Mouse (Mus musculus) kidney, adult 11 months (tissue): Measurements from ENCODE around the gene Col20a1.
A peak's percentile ranks its signal among the peaks of the same experiment; 100 is the strongest.

Experiments used
- DNase-seq: peaks from one replicate; pipeline ENCODE4 v3.0.0; 2022

Gene Col20a1

GRCm38 (mm10) chr2:180995457-180995856 lies 9.1 kb downstream of the Col20a1 start:
- DNase-seq: no peak

- peak; percentile 29 for DNase-seq
Observed at GRCm38 (mm10) chr2:180996436-180996835, 10.1 kb downstream of the Col20a1 start.

- no peak for DNase-seq
Observed at GRCm38 (mm10) chr2:180996905-180997304, 10.6 kb downstream of the Col20a1 start.

- DNase-seq: peak; percentile 21
Observed at GRCm38 (mm10) chr2:181007054-181007453, 20.7 kb downstream of the Col20a1 start.

- no peak for DNase-seq
Observed at GRCm38 (mm10) chr2:181008339-181008738, 22.0 kb downstream of the Col20a1 start.

- no peak for DNase-seq
Observed at GRCm38 (mm10) chr2:181031406-181031934, 45.1 kb downstream of the Col20a1 start.

GRCm38 (mm10) chr2:181032407-181032806 lies 46.1 kb downstream of the Col20a1 start:
- DNase-seq: no peak

- DNase-seq: no peak
Observed at GRCm38 (mm10) chr2:181033310-181033709, 47.0 kb downstream of the Col20a1 start.

- DNase-seq: no peak
Observed at GRCm38 (mm10) chr2:181035186-181035585, 48.9 kb downstream of the Col20a1 start.

GRCm38 (mm10) chr2:181036561-181036960 lies 50.2 kb downstream of the Col20a1 start:
- DNase-seq: no peak

GRCm38 (mm10) chr2:181038644-181039355 lies 52.5 kb downstream of the Col20a1 start:
- DNase-seq: no peak

GRCm38 (mm10) chr2:181039356-181039680 lies 53.0 kb downstream of the Col20a1 start:
- no peak for DNase-seq

GRCm38 (mm10) chr2:181041941-181042340 lies 55.6 kb downstream of the Col20a1 start:
- peak; percentile 91 for DNase-seq

- no peak for DNase-seq
Observed at GRCm38 (mm10) chr2:181042376-181042775, 56.0 kb downstream of the Col20a1 start.

GRCm38 (mm10) chr2:181043437-181043836 lies 57.1 kb downstream of the Col20a1 start, which contains the start of gene Chrna4:
TSS of gene Chrna4 (minus strand) at chr2:181043546.
- DNase-seq: peak; percentile 83

GRCm38 (mm10) chr2:181044001-181044400 lies 57.7 kb downstream of the Col20a1 start:
- DNase-seq: no peak

GRCm38 (mm10) chr2:181048252-181048945 lies 62.1 kb downstream of the Col20a1 start:
- peak; percentile 43 for DNase-seq

- no peak for DNase-seq
Observed at GRCm38 (mm10) chr2:181048986-181049385, 62.7 kb downstream of the Col20a1 start.

- DNase-seq: no peak
Observed at GRCm38 (mm10) chr2:181052171-181052570, 65.8 kb downstream of the Col20a1 start.

- DNase-seq: no peak
Observed at GRCm38 (mm10) chr2:181057341-181057740, 71.0 kb downstream of the Col20a1 start.

GRCm38 (mm10) chr2:181058193-181058592 lies 71.9 kb downstream of the Col20a1 start:
- DNase-seq: no peak

GRCm38 (mm10) chr2:181060127-181060526 lies 73.8 kb downstream of the Col20a1 start:
- DNase-seq: peak; percentile 69

GRCm38 (mm10) chr2:181065827-181066226 lies 79.5 kb downstream of the Col20a1 start:
- DNase-seq: no peak
